Mouse (Mus musculus): ENCODE measurements around the gene Slc4a4. TPM values are rescaled to one million over a fixed set of nuclear protein-coding genes. Genes with fewer than 3 reads are reported as not detected.

Slc4a4 gene
- total RNA-seq (2021) = 10 to 100 TPM; 11.3 to 11.7 TPM
- long read RNA-seq, experiment 1 = 0 reads
- long read RNA-seq, experiment 2, full-length matches to known transcripts = 1 of 2 reads
- long read RNA-seq, experiment 2, partial matches to known transcripts = 1 of 2 reads
- long read RNA-seq, experiment 2, other reads (novel, unspliced or antisense) = 0 of 2 reads

DNA sequence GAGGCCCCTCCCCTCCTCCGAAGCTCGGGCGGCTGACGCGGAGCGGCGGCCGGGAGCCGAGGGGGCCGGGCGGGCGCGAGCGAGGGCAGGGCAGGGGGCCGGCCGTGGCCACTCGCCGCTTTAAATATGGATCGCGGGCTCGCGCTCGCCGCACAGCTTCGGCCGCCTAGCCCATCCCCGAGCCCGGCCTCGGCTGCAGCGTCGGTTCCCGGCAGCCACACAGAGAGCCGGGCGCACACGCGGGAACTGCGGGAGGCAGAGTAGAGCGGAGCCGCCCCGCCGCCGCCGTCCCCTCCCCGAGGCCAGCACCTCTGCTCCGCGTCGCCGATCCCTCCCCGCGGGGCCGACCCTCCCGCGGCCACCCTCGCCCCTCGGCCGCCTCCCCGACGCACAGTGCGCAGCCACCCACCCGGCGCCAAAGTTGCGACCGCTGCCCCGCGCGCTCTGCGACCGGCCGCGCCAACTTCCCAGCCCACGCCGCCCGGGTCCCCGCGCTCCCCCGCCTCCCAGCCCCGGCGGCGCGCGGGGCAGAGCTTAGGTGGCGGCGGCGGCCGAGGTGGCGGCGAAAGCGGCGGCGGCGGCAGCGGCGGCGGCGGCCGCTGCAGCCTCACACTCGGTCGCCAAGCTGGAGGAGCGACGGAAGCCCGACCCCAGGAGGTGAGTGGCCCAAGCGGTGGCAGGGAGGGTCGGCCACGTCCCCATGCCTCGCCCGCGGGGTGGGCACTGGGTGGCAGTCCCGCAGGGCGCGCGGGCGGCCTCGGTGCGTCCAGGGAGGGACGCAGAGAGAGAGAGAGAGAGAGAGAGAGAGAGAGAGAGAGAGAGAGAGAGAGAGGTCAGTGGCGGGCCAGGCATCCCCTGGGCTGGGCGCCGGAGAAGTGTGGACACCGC, at the start of gene Slc4a4:
Gene Slc4a4, plus strand, starts transcription at position 151 of the 888 bp plus-strand sequence.
- peak; percentile 71 for DNase-seq

GRCm38 (mm10) chr5:88840080-88840798, 46.4 kb upstream of the Slc4a4 start:
- DNase-seq = no peak

DNA sequence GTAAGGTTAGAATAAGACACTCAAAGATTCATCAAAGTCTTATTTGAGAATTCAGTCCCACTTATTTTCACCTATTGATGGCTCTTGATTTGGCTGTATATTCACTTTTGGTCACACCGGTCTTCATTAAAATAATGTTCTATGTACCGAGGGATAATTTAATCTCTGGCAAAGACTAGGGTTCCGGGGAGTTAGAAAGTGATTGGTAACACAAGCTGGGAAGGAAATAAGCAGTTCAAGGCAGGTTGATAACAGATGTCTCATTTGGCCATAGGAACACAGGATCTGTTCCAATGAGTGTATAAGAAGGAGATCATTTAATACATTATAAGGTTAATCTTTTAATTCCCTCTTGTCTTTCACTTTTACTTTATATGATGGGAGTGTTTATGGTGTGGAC, 29.3 kb upstream of the Slc4a4 start:
- DNase-seq = no peak

DNA sequence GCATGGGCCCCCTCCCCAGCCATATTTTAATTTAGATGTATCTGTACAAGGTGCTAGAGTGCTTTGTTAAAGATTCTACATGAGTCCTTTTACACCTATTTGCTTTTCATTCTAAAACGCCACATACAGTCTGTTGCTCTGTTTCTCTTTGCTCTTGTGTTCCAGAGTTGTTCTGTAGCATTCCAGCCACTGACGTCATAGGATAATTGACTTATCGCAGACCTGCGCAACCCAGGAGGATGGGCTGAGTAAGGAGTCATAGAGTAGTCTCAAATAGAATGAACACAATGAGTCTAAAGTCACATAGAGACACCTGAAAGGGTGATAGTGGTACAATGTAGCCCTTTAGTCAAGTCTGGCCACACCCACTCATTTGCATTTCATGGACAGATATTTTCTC, 28.8 kb upstream of the Slc4a4 start:
- no peak for DNase-seq

- DNase-seq = no peak
Observed at GRCm38 (mm10) chr5:88858226-88858625, 28.4 kb upstream of the Slc4a4 start.

GRCm38 (mm10) chr5:88862163-88862562, 24.5 kb upstream of the Slc4a4 start:
- DNase-seq = peak; percentile 25

DNA sequence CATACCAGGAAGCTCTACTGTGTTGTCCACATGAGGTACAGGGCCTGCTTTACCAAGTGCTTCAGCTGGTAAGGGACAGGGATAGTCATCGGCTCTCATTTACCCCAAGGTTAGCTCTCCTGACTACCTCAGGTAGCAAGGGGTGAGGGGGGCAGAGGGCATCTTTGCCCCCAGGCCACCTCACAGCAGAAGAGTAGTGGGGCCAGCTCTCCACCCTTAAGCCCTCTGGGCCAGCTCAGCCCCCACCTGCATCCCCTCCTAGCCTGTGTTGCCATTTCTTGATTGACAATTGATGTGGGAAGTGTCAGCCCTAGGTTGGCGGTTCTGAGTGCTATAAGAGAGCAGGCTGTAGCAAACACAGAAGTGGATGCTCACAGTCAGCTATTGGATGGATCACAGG, 23.8 kb upstream of the Slc4a4 start:
- no peak for DNase-seq

- DNase-seq = peak; percentile 32
Observed at GRCm38 (mm10) chr5:88884101-88884500, 2.5 kb upstream of the Slc4a4 start.

- DNase-seq = no peak
Observed at GRCm38 (mm10) chr5:88885503-88885902, 1.1 kb upstream of the Slc4a4 start.

DNA sequence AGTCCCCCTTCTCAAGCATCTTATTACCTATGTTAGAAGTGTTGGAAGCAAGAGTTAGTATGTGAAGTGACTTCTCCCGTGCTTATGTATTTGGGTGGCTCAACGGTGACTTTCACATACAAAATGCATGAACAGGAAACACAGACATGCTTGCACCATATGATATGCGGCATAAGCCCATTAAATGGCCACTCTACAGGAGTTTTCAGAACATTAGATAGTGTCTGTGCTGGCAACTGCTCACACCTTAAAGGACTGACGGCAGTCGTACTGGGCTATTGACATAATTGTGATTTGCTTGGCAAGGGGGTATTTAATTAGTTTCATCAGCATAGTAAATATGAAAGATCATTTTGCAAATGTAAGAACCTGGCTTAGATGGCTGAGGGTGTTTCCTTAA, 674 bp upstream of the Slc4a4 start:
- DNase-seq = no peak

DNA sequence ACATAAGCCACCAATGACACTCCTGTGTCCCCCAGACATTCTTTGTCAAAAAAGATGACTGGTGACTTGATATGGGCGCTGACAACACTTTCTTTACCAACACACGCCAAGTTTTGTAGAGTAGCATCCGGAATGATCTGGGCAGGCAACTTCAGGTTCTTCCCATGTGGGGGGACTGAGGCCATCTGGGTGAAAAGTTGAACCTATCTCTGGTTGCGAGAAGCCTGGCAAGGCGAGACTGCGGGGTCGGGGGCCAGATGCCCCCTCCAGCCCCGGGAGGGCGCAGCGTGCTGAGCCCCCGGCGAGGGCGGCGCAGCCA, 310 bp upstream of the Slc4a4 start:
- no peak for DNase-seq

GRCm38 (mm10) chr5:88887556-88888412, 1.2 kb downstream of the Slc4a4 start:
- peak; percentile 29 for DNase-seq

DNA sequence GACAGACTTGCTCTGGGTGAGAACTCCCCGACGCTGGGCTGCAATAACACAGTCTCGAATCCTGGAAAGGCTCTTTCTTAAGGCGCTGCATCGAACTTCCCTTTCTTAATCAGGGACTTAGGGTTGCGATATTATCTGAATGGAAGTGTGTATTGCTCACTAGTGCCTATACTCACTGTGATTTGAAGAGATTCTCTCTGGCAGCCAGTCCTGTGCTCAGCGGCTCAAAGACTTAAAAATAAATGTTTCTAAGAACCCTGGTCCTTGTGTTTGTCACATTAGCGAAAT, 1.7 kb downstream of the Slc4a4 start:
- no peak for DNase-seq

DNA sequence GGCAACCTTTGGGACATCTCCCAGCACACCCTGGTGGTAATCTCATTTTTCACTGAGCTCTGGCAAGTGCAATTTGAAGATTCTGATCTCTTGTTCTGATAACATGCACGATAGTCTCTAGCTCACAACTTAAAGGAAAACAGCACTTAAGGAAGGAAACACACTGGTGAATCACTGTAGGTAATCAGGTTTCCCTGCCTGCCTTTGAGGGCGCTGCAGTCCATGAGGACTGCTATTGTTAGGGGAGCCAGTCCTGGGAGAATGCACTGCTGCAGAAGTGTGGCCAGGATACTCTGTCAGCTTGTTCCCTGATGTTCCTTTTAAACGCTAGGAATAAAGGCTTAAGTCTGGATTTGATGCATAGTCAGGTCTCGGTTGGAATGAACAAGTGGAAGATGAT, 2.7 kb downstream of the Slc4a4 start:
- DNase-seq = no peak

DNA sequence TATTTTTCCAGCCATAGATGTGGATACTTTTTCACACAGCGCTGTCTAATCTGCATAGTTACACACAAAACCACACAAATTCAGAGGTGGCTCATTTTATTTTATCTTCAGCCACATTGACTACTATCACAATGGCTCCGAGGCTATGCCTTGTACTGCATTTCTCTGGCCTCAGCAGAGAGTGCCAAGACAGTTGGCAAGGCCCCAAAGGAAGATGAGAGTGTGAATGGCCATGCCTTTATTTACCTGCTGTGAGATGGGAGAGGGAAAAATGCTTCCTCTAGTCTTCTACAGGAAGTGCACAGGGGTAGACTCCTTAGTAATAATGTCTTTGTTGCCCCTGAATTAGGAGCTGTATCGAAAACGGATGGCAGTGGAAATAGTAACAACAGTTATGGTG, 3.5 kb downstream of the Slc4a4 start:
- no peak for DNase-seq

- no peak for DNase-seq
Observed at GRCm38 (mm10) chr5:88896574-88896973, 10.0 kb downstream of the Slc4a4 start.

GRCm38 (mm10) chr5:88903111-88903510, 16.5 kb downstream of the Slc4a4 start:
- no peak for DNase-seq

DNA sequence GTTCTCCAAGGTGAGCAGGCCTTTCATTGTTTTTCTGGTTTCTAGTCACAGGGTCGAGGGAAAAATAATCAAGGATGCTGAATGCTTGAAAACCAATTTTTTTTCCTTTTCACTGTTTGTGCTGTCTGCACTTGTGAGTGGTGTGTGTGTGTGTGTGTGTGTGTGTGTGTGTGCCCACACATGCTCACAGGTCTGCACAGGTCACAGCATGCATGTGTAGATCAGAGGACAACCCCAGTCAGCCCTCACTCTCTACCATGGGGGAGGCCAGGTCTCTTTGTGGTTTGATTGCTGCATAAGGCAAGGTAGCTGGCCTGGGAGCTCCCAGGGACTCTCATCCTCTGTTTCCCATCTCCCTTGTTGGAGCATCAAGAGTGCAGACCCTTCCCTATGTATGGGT, 16.9 kb downstream of the Slc4a4 start:
- DNase-seq = no peak

- no peak for DNase-seq
Observed at GRCm38 (mm10) chr5:88904841-88905240, 18.2 kb downstream of the Slc4a4 start.

DNA sequence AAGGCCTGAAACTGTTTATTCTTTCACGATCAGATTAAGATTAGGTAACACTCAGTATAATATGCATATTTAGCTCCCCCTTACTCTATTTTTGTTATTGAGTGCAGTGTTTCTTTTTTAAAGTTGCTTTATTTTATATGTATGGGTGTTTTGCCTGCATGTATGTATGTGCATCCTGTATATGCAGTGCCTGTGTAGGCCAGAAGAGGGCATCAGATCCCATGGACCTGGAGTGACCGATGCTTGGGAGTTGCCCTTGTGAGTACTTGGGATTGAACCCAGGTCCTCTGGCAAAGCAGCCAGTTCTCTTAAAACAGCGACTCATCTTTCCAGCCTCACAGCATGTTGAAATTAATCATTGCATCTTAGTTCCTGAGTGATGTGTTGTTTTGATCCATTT, 21.0 kb downstream of the Slc4a4 start:
- DNase-seq = no peak

GRCm38 (mm10) chr5:88912629-88913028, 26.0 kb downstream of the Slc4a4 start:
- DNase-seq = no peak

DNA sequence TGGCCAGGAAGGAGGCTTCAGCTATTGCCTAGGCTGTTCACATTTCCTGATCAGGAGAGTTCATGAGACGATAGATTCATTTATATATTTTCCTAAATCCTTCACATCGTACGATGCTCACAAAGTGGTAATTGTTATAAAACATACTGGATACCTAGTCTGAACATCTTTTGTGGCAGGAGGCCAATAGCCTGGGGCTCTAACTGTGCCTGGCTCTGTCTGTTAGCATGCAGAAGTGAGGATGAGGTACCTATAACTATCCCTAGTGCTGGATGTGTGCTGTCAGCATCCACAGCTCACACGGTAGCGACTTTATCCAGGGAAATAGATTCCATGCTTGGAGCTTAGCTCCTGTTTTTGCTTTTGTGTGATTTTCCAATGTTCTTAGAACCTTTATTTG, 28.5 kb downstream of the Slc4a4 start:
- DNase-seq = no peak

- DNase-seq = no peak
Observed at GRCm38 (mm10) chr5:88916501-88916971, 29.9 kb downstream of the Slc4a4 start.

Data from gastrocnemius, postnatal 10 days (tissue).